Mouse (Mus musculus): ENCODE measurements around the gene Cd5l.

Gene Cd5l

DNA sequence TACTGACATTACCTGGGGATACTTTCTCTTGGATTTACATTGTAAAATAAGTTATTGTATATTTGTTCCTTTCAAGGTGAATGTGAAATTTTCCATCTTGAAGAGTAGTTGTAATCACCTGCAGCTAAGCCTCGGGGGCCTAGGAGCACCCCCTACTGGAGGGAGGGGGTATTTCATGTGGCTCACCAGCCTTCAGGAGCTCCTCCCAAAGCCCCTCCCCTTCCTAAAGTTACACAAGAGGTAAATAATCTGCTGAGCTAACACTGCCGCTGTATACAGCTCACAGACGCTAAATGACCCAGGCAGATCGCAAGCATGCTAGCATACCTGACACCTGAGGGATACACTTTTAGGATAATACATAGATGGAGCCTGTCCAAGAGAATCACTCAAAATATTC is 50.5 kb downstream of the Cd5l start:
- DNase-seq (ENCODE audit: low read depth, low spot score): no peak

GRCm38 (mm10) chr3:87409196-87409935 is 51.7 kb downstream of the Cd5l start:
- DNase-seq (ENCODE audit: low read depth, low spot score): no peak

- no peak for DNase-seq (ENCODE audit: low read depth, low spot score)
Measured at GRCm38 (mm10) chr3:87410605-87411004, 52.9 kb downstream of the Cd5l start.

GRCm38 (mm10) chr3:87411150-87411549 is 53.5 kb downstream of the Cd5l start:
- no peak for DNase-seq (ENCODE audit: low read depth, low spot score)

DNA sequence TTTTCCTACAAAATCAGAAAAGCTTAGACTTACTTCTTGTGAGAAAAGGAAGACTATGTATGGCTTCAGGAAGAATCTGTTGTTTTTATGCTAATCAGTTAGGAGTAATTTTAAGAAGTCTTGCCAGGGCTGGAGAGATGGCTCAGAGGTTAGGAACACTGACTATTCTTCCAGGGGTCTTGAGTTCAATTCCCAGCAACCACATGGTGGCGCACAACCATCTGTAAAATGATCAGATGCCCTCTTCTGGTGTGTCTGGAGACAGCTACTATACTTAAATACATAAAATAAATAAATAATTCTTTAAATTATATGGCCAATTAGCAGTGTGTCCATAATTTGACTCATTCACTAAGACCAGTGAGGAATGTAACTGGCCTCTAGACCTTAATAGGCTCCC is 63.0 kb downstream of the Cd5l start:
- DNase-seq (ENCODE audit: low read depth, low spot score): no peak

Data from telencephalon, adult 2 months (tissue).